Mouse (Mus musculus): ENCODE measurements at regions not wholly inside any gene's neighbourhood (a gene's known extent, or its start where the extent isn't known, plus 50 kb on each side); places are given as distances from the start of the nearest gene placed in this dataset.

GRCm38 (mm10) chr8:92064971-92065370 lies 263.1 kb upstream of the Irx3 start:
- no peak for DNase-seq

- no peak for DNase-seq
Observed at GRCm38 (mm10) chr8:92064175-92064821, 262.4 kb upstream of the Irx3 start.

GRCm38 (mm10) chr8:92063333-92063732 lies 261.5 kb upstream of the Irx3 start:
- DNase-seq = no peak

- no peak for DNase-seq
Observed at GRCm38 (mm10) chr8:92059471-92059870, 257.6 kb upstream of the Irx3 start.

GRCm38 (mm10) chr8:92058953-92059352 lies 257.1 kb upstream of the Irx3 start:
- DNase-seq = no peak

- no peak for DNase-seq
Observed at GRCm38 (mm10) chr8:92057857-92058256, 256.0 kb upstream of the Irx3 start.

- DNase-seq = no peak
Observed at GRCm38 (mm10) chr8:92055590-92055989, 253.7 kb upstream of the Irx3 start.

GRCm38 (mm10) chr8:92044695-92045094 lies 242.8 kb upstream of the Irx3 start:
- no peak for DNase-seq

- no peak for DNase-seq
Observed at GRCm38 (mm10) chr8:92042951-92043350, 241.1 kb upstream of the Irx3 start.

GRCm38 (mm10) chr8:92029954-92030353 lies 228.1 kb upstream of the Irx3 start:
- DNase-seq = no peak

GRCm38 (mm10) chr8:92029516-92029915 lies 227.6 kb upstream of the Irx3 start:
- no peak for DNase-seq

GRCm38 (mm10) chr8:92028308-92028707 lies 226.4 kb upstream of the Irx3 start:
- DNase-seq = no peak

- no peak for DNase-seq
Observed at GRCm38 (mm10) chr8:92024133-92024532, 222.3 kb upstream of the Irx3 start.

- no peak for DNase-seq
Observed at GRCm38 (mm10) chr8:92021521-92021920, 219.7 kb upstream of the Irx3 start.

GRCm38 (mm10) chr8:92014704-92015103 lies 212.8 kb upstream of the Irx3 start:
- no peak for DNase-seq

GRCm38 (mm10) chr8:92013183-92013582 lies 211.3 kb upstream of the Irx3 start:
- no peak for DNase-seq

GRCm38 (mm10) chr8:92010412-92010811 lies 208.5 kb upstream of the Irx3 start:
- DNase-seq = no peak

GRCm38 (mm10) chr8:92008616-92009610 lies 207.0 kb upstream of the Irx3 start:
- no peak for DNase-seq

GRCm38 (mm10) chr8:92005091-92005490 lies 203.2 kb upstream of the Irx3 start:
- no peak for DNase-seq

GRCm38 (mm10) chr8:92004532-92004931 lies 202.7 kb upstream of the Irx3 start:
- DNase-seq = no peak

- no peak for DNase-seq
Observed at GRCm38 (mm10) chr8:92000368-92000767, 198.5 kb upstream of the Irx3 start.

- no peak for DNase-seq
Observed at GRCm38 (mm10) chr8:91999661-92000060, 197.8 kb upstream of the Irx3 start.

- DNase-seq = no peak
Observed at GRCm38 (mm10) chr8:91999189-91999588, 197.3 kb upstream of the Irx3 start.

- no peak for DNase-seq
Observed at GRCm38 (mm10) chr8:91997892-91998189, 196.0 kb upstream of the Irx3 start.
